Mouse (Mus musculus): Measurements from ENCODE around the gene Tnxb. TPM values are rescaled to one million over a fixed set of nuclear protein-coding genes. Genes with fewer than 3 reads are reported as not detected.

Tnxb gene
- polyA plus RNA-seq, 1 experiment from 2014 or later = 0.05 TPM

DNA sequence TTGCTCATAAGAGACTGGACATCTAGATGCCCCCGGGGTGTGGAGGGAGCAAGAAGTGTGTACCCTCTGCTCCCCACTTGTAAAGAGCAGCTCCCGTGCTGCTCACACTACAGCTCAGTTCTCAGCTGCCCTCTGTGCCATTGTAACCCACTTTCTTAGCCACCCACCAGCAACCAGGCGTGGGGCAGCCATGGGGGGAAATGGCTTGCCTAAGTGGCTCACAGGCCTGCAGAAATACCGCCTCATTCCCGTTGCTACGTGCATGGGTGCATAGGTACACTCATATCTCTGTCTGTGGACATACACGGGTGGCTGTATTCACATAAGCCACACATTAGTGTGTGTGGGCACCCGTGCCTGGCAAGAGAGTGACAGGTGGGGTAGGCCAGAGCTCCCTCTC, 7.4 kb upstream of the Tnxb start:
- Histone ChIP-seq H3K27me3 (peaks cover 53% of the 10 kb centered on the region), H3K36me3 (no peaks in the 10 kb centered on the region), H3K4me1 (peaks cover 6% of the 10 kb centered on the region), H3K4me2 (replicated peaks) (no peak overlapping the region), H3K9ac (replicated peaks) (no peak overlapping the region), H3K9me3 (no peaks in the 10 kb centered on the region), H3K4me3 (no peak overlapping the region), H3K27ac (replicated peaks) (no peak overlapping the region)
- 76% methylated on average over 8 of the region's 8 CpGs for WGBS
- no peak for ATAC-seq (ENCODE audit: low FRiP score, low read depth)

DNA sequence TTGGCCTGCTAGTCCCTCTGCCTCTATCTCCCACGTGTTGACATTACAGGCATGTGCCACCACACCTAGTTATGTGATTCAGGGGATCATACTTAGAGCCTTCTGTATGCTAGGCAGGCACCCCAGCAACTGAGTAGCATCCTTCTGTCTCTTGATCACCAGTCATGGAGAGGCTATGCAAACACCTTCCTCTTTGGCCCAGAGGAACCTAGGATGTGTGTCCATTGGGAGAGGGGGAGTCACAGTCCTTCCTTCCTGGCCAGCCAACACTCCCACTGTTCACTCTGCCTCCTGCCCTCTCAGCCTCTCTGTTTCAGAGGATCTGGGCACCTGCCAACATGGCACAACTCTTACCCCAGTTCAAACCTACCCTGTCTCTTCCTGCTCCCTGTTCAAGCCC, 6.8 kb upstream of the Tnxb start:
- peaks cover 53% of the 10 kb centered on the region for H3K27me3 ChIP-seq
- no peaks in the 10 kb centered on the region for H3K9me3 ChIP-seq
- H3K4me2 ChIP-seq (replicated peaks) = no peak overlapping the region
- ATAC-seq (ENCODE audit: low FRiP score, low read depth) = no peak
- H3K4me1 ChIP-seq = peaks cover 6% of the 10 kb centered on the region
- H3K4me3 ChIP-seq = no peak overlapping the region
- H3K36me3 ChIP-seq = no peaks in the 10 kb centered on the region
- H3K9ac ChIP-seq (replicated peaks) = no peak overlapping the region
- 42% methylated on average over 1 of the region's 1 CpGs for WGBS
- H3K27ac ChIP-seq (replicated peaks) = no peak overlapping the region

DNA sequence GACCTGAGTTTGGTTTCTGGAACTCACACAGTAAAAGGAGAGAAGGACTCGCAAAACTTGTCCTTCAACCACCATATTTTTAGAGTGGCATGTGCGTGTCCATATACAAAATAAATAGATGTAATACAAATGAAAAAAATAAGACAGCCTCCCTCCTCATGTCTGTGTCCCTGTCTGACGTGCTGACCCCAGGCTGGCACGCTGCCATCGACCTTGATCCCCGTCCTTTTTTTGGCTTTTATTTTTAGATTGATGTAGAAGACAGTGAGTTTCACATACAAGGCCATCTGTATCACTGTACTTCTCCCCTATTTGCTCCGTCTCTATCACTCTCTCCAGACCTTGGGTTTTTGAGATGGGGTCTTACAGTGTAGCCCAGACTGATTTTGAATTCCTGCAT, 5.9 kb upstream of the Tnxb start:
- Histone ChIP-seq H3K9me3 (no peaks in the 10 kb centered on the region), H3K4me2 (replicated peaks) (no peak overlapping the region), H3K36me3 (no peaks in the 10 kb centered on the region), H3K27me3 (peaks cover 54% of the 10 kb centered on the region), H3K4me1 (peaks cover 6% of the 10 kb centered on the region), H3K4me3 (no peak overlapping the region), H3K9ac (replicated peaks) (no peak overlapping the region), H3K27ac (replicated peaks) (no peak overlapping the region)
- ATAC-seq (ENCODE audit: low FRiP score, low read depth) = no peak
- WGBS = 84% methylated on average over 7 of the region's 7 CpGs

DNA sequence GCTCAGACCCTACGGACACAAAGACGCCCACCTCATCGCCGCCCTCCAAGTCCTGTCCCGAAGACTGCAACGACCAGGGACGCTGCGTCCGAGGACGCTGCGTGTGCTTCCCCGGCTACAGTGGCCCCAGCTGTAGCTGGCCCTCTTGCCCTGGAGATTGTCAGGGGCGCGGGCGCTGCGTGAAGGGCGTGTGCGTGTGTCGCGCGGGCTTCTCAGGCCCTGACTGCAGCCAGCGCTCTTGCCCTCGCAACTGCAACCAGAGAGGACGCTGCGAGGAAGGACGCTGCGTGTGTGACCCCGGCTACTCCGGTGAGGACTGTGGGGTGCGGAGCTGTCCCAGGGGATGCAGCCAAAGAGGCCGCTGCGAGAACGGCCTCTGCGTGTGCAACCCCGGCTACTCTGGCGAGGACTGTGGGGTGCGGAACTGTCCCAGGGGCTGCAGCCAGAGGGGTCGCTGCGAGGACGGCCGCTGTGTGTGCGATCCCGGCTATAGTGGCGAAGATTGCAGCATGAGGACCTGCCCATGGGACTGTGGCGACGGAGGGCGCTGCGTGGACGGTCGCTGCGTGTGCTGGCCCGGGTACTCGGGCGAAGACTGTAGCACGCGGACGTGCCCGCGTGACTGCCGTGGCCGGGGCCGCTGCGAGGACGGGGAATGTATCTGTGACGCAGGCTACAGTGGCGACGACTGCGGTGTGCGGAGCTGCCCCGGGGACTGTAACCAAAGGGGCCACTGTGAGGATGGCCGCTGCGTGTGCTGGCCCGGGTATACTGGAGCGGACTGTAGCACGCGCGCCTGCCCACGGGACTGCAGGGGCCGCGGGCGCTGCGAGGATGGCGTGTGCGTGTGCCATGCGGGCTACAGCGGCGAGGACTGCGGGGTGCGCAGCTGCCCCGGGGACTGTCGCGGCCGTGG, 1.1 kb downstream of the Tnxb start:
- WGBS = 9% methylated on average over 93 of the region's 93 CpGs
- H3K9ac ChIP-seq (replicated peaks) = peak overlapping the region; percentile 8
- H3K27ac ChIP-seq (replicated peaks) = no peak overlapping the region

DNA sequence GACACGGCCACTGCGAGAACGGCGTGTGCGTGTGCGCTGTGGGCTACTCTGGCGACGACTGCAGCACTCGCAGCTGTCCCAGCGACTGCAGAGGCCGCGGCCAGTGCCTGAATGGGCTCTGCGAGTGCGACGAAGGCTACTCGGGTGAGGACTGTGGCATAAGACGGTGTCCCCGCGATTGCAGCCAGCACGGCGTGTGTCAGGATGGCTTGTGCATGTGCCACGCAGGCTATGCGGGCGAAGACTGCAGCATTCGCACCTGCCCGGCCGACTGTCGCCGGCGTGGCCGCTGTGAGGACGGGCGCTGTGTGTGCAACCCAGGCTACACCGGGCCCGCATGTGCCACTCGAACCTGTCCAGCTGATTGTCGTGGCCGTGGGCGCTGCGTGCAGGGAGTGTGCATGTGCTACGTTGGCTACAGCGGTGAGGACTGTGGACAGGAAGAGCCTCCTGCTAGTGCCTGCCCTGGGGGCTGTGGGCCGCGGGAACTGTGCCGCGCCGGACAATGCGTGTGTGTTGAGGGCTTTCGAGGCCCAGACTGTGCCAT, 2.0 kb downstream of the Tnxb start:
- 41% methylated on average over 49 of the region's 49 CpGs for WGBS
- Histone ChIP-seq H3K9ac (replicated peaks) (peak overlapping the region; percentile 8; the same call in 1 of the 2 replicates), H3K27me3 (peaks cover 68% of the 10 kb centered on the region)

More for the DNA sequence above, 1.1 kb downstream of the Tnxb start:
- Histone ChIP-seq H3K4me3 (peak overlapping the region; percentile 37), H3K4me2 (replicated peaks) (peak overlapping the region; percentile 56), H3K9me3 (no peaks in the 10 kb centered on the region), H3K27me3 (peaks cover 68% of the 10 kb centered on the region), H3K36me3 (no peaks in the 10 kb centered on the region), H3K4me1 (peaks cover 14% of the 10 kb centered on the region)
- 0 out of 2 replicates have a peak, but pooled peaks have one; percentile 19 for ATAC-seq (ENCODE audit: low FRiP score, low read depth)

DNA sequence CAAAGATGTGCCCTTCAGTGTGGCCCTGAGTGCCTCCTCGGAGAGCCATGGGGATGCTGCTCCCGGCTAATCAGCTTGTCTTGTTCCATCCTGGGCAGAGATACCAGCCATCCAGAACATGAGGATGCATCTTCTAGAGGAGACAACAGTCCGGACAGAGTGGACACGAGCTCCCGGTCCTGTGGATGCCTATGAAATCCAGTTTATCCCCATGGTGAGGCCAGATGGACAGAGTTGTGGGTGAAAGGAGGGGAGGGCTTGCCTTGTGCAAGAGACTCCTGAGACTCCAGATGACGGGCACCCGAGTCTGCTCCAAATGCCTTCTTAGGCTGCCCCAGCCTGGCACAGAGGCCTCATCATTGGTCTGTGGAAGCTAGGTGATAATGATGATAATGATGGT, 2.8 kb downstream of the Tnxb start:
- H3K27ac ChIP-seq (replicated peaks) = no peak overlapping the region
- peaks cover 14% of the 10 kb centered on the region for H3K4me1 ChIP-seq
- H3K27me3 ChIP-seq = peaks cover 73% of the 10 kb centered on the region
- H3K9ac ChIP-seq (replicated peaks) = no peak overlapping the region
- H3K9me3 ChIP-seq = no peaks in the 10 kb centered on the region
- ATAC-seq (ENCODE audit: low FRiP score, low read depth) = no peak
- H3K36me3 ChIP-seq = no peaks in the 10 kb centered on the region
- no peak overlapping the region for H3K4me3 ChIP-seq
- WGBS = 86% methylated on average over 7 of the region's 7 CpGs
- H3K4me2 ChIP-seq (replicated peaks) = no peak overlapping the region

More for the DNA sequence above, 2.0 kb downstream of the Tnxb start:
- peak overlapping the region; percentile 37 for H3K4me3 ChIP-seq
- ATAC-seq (ENCODE audit: low FRiP score, low read depth) = no peak
- no peaks in the 10 kb centered on the region for H3K9me3 ChIP-seq
- peaks cover 14% of the 10 kb centered on the region for H3K4me1 ChIP-seq
- H3K4me2 ChIP-seq (replicated peaks) = peak overlapping the region; percentile 56
- no peaks in the 10 kb centered on the region for H3K36me3 ChIP-seq
- no peak overlapping the region for H3K27ac ChIP-seq (replicated peaks)

DNA sequence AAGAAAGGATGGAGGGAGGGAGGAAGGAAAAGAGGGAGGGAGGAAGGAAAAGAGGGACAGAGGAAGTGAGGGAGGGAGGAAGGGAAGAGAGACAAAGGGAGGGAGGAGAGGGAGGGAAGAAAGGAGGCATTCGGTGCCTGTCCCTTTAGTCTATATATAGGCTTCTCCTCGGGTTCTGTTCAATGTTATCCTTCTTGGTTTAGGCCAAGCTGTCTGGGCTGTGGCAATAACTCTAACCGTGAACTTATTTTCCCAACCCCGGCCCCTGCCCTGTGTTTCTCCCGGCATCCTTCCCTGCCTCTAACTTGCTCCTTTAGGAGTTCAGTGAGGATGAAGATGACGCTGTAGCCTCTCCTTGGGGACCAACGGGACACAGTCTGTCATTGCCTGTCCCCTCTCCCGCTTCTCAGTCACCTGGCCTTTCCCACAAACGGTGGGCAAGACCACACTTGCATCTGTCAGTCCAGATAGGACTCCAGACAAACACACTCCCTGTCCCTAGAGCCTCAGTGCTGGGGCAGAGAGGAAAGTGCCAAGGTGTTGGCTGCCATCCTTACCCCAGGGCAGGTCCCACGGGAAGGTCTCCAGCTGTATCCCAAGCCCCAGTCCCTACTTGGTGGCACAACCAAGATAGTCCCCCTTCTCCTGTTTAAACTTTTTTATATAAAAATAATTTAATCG, 4.3 kb downstream of the Tnxb start:
- peaks cover 79% of the 10 kb centered on the region for H3K27me3 ChIP-seq
- no peak overlapping the region for H3K4me3 ChIP-seq
- peaks cover 14% of the 10 kb centered on the region for H3K4me1 ChIP-seq
- no peak overlapping the region for H3K4me2 ChIP-seq (replicated peaks)
- no peaks in the 10 kb centered on the region for H3K36me3 ChIP-seq
- no peak overlapping the region for H3K27ac ChIP-seq (replicated peaks)
- ATAC-seq (ENCODE audit: low FRiP score, low read depth) = no peak
- no peaks in the 10 kb centered on the region for H3K9me3 ChIP-seq
- WGBS = 67% methylated on average over 11 of the region's 11 CpGs
- H3K9ac ChIP-seq (replicated peaks) = no peak overlapping the region

DNA sequence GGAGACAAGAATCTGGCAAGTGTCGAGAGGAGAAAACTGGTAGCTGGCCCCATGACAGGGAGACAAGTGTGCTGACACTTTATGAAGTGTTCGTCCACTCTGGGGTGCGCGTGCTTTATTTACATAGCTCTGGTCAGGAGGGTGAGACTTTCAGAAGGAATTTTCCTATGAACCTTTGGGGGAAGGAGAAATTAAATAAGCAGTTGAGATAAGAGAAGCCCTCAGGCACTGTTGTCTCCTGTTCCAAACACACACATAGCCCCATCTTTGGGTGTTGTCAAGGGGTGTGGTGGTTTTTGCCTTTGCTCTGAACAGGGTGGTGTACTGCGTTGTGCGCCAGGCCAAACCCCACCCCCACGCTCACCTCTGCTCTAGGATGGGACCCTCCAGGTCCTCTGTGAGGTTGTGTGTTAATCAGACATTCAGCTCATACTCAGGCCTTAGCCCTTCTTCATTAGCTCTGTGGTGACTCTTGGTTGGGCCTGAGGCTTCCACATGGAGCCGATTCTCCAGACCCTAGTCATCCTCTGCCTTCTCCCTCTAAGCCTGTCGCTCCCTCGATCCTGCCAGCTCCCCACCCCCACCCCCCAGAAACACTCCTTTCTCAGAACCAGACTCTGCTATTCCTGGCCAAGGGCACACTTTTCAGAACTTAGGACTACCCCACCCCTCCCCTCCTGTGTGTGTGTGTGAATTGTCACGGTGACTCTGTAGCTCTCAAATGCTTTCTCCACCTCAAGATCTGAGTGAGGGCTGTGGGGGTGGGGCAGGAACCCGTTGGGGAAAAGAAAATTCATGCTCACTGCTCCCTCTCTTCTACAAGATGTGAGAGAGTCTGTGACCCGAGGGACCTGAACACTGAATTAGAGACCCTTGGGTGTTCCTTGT, 5.1 kb downstream of the Tnxb start:
- H3K4me3 ChIP-seq = no peak overlapping the region

DNA sequence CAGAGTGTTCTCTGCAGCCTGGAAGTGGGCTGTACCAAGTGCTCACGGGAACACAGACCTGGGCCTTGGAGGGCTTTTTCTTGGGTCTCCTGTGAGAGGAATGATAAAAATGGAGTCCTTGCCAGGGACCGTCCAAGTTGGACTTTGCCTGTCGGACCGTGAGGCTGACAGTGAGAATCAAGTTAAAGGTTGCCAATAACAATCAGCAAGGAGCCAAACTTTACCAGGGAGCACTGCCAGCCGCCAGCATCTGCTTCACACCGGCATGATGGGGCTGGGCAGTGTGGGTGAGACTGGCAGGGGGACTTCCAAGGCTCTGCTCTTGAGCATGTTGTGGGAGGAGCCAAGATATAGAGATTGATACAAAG, 5.7 kb downstream of the Tnxb start:
- H3K27ac ChIP-seq (replicated peaks) = no peak overlapping the region
- WGBS = 84% methylated on average over 6 of the region's 6 CpGs
- H3K4me1 ChIP-seq = peaks cover 14% of the 10 kb centered on the region
- ATAC-seq (ENCODE audit: low FRiP score, low read depth) = no peak
- H3K9ac ChIP-seq (replicated peaks) = no peak overlapping the region
- no peak overlapping the region for H3K4me3 ChIP-seq
- H3K9me3 ChIP-seq = no peaks in the 10 kb centered on the region
- no peak overlapping the region for H3K4me2 ChIP-seq (replicated peaks)
- no peaks in the 10 kb centered on the region for H3K36me3 ChIP-seq
- H3K27me3 ChIP-seq = peaks cover 74% of the 10 kb centered on the region

More for the DNA sequence above, 5.1 kb downstream of the Tnxb start:
- no peaks in the 10 kb centered on the region for H3K36me3 ChIP-seq
- H3K9ac ChIP-seq (replicated peaks) = no peak overlapping the region
- no peak overlapping the region for H3K27ac ChIP-seq (replicated peaks)
- ATAC-seq (ENCODE audit: low FRiP score, low read depth) = no peak
- H3K9me3 ChIP-seq = no peaks in the 10 kb centered on the region
- H3K4me2 ChIP-seq (replicated peaks) = no peak overlapping the region
- peaks cover 79% of the 10 kb centered on the region for H3K27me3 ChIP-seq
- WGBS = 75% methylated on average over 13 of the region's 13 CpGs
- peaks cover 14% of the 10 kb centered on the region for H3K4me1 ChIP-seq

DNA sequence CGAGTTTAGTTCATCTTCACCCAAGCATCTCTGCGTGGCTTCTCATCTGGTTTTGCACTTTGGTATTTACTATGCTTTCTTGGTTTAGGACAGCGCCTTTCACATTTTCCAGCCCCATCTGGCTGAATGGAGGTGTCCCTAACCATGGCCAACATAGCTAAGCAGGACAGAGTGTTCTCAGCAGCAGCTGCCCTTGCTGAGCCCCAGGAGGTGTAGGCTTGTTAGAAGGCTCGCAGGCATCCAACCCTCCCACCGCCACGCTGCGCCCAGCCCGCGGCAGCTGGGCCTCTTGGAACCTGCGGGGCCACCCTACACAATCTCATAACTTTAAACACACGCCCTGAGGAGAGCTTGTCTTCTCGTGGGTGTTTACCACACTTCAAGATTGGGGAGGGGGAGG, 6.3 kb downstream of the Tnxb start:
- WGBS = 79% methylated on average over 12 of the region's 12 CpGs
- peaks cover 8% of the 10 kb centered on the region for H3K4me1 ChIP-seq
- H3K27me3 ChIP-seq = peaks cover 68% of the 10 kb centered on the region
- H3K27ac ChIP-seq (replicated peaks) = no peak overlapping the region
- no peak overlapping the region for H3K4me2 ChIP-seq (replicated peaks)
- H3K9me3 ChIP-seq = no peaks in the 10 kb centered on the region
- no peaks in the 10 kb centered on the region for H3K36me3 ChIP-seq
- ATAC-seq (ENCODE audit: low FRiP score, low read depth) = no peak
- no peak overlapping the region for H3K4me3 ChIP-seq
- H3K9ac ChIP-seq (replicated peaks) = no peak overlapping the region

DNA sequence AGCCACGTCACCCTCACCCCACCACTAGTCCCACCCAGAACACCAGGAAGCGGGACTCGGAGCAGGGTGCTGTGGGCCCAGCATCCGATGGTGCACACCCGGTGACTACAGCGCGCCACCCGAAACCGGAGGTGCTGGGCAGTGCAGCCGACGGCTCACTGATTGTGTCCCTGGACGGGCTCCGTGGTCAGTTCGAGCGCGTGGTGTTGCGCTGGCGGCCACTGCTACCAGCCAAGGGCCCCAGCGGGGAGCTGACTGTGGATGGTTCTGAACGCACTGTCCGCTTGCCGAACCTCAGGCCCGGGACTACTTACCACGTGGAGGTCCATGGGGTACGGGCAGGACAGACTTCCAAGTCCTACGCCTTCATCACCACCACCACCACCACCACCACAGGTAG, 9.9 kb downstream of the Tnxb start:
- Histone ChIP-seq H3K9ac (replicated peaks) (no peak overlapping the region), H3K4me1 (no peaks in the 10 kb centered on the region), H3K4me2 (replicated peaks) (no peak overlapping the region), H3K27ac (replicated peaks) (no peak overlapping the region), H3K9me3 (no peaks in the 10 kb centered on the region), H3K4me3 (no peak overlapping the region), H3K36me3 (no peaks in the 10 kb centered on the region), H3K27me3 (peaks cover 37% of the 10 kb centered on the region)
- ATAC-seq (ENCODE audit: low FRiP score, low read depth) = no peak
- WGBS = 89% methylated on average over 26 of the region's 26 CpGs

Data from midbrain, embryonic 12.5 days (tissue).